Mouse (Mus musculus): ENCODE measurements at regions not wholly inside any gene's neighbourhood (a gene's known extent, or its start where the extent isn't known, plus 50 kb on each side); places are given as distances from the start of the nearest gene placed in this dataset.
"Not testable (repeated sequence)": the region's sequence is repeated elsewhere in the genome, so short reads cannot be mapped to it uniquely, and the experiment has no call there.

DNA sequence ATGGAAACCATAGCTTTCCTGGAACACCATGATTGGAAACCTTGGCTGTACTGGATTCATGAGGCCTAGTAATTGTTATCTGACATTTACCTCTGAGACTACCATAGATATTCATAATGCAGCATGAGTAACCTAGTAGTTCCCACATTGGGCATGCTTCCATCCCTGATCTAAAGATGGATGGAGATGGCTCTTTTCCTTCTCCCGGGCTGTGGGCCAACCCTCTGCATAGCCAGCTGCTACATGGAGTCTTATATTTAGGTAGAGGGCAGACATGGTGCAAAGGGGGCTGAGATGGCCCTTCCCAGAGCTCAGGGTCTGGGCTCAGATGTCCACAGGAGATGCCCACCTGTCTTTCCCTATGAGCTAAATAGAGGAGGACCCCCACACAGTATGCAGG is 237.2 kb downstream of the Glrx3 start:
- no peak for TF ChIP-seq POLR2A (IDR thresholded peaks at IDR 0.05; ENCODE audit: low read depth, low read length)
- 91% methylated on average over 1 of the region's 1 CpGs for WGBS

GRCm38 (mm10) chr7:137675381-137675780 is 238.0 kb downstream of the Glrx3 start:
- TF ChIP-seq POLR2A (IDR thresholded peaks at IDR 0.05; ENCODE audit: low read depth, low read length): no peak
- no peak for TF ChIP-seq CTCF (IDR thresholded peaks at IDR 0.05; ENCODE audit: extremely low read depth, insufficient read depth, insufficient read length, insufficient replicate concordance)

More for the DNA sequence above, 237.2 kb downstream of the Glrx3 start:
- Histone ChIP-seq H3K4me1 (ENCODE audit: control insufficient read depth, insufficient read depth, insufficient read length) (no peaks in the 10 kb centered on the region), H3K4me3 (ENCODE audit: extremely low read depth, insufficient read depth, insufficient read length) (no peak overlapping the region), H3K27me3 (ENCODE audit: control insufficient read depth, insufficient read depth, low read length) (no peaks in the 10 kb centered on the region), H3K36me3 (ENCODE audit: control insufficient read depth, insufficient read depth, low read length) (no peaks in the 10 kb centered on the region), H3K27ac (ENCODE audit: insufficient read depth, low read length) (no peak overlapping the region)
- no peak for DNase-seq (ENCODE audit: low read depth in 1 of 2, low spot score in 2 of 2)

DNA sequence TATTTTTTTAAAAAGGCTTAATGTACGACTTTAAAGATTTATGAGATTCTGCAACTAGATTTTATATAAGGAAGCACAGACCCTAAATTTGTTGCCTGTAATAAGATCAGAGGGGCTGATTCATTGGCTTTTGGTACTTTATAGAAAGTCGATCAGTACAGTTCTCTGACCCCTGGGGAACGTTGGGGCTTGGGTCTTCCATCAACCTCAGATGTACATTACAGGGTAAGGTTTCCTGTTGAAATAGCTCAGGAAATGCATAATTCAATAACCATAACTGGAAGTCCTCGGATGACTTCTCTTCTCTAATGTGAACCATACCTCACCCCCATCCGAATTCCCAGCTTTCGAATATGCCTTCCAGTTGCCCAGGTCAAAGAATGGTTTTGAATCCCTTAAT is 247.4 kb downstream of the Glrx3 start:
- TF ChIP-seq CTCF (IDR thresholded peaks at IDR 0.05; ENCODE audit: extremely low read depth, insufficient read depth, insufficient read length, insufficient replicate concordance) (no peak), POLR2A (IDR thresholded peaks at IDR 0.05; ENCODE audit: low read depth, low read length) (no peak)
- WGBS: 75% methylated on average over 6 of the region's 6 CpGs
- H3K27me3 ChIP-seq (ENCODE audit: control insufficient read depth, insufficient read depth, low read length): no peaks in the 10 kb centered on the region; the same call in 1 of the 2 replicates
- H3K4me3 ChIP-seq (ENCODE audit: extremely low read depth, insufficient read depth, insufficient read length): no peak overlapping the region
- no peaks in the 10 kb centered on the region for H3K36me3 ChIP-seq (ENCODE audit: control insufficient read depth, insufficient read depth, low read length)
- no peaks in the 10 kb centered on the region for H3K4me1 ChIP-seq (ENCODE audit: control insufficient read depth, insufficient read depth, insufficient read length)
- no peak overlapping the region for H3K27ac ChIP-seq (ENCODE audit: insufficient read depth, low read length)
- no peak for DNase-seq (ENCODE audit: low read depth in 1 of 2, low spot score in 2 of 2)

More at GRCm38 (mm10) chr7:137675381-137675780, 238.0 kb downstream of the Glrx3 start:
- WGBS: 81% methylated on average over 5 of the region's 5 CpGs
- H3K4me1 ChIP-seq (ENCODE audit: control insufficient read depth, insufficient read depth, insufficient read length): no peaks in the 10 kb centered on the region
- no peak overlapping the region for H3K27ac ChIP-seq (ENCODE audit: insufficient read depth, low read length)
- H3K36me3 ChIP-seq (ENCODE audit: control insufficient read depth, insufficient read depth, low read length): no peaks in the 10 kb centered on the region
- no peak overlapping the region for H3K4me3 ChIP-seq (ENCODE audit: extremely low read depth, insufficient read depth, insufficient read length)
- H3K27me3 ChIP-seq (ENCODE audit: control insufficient read depth, insufficient read depth, low read length): no peaks in the 10 kb centered on the region
- DNase-seq (ENCODE audit: low read depth in 1 of 2, low spot score in 2 of 2): no peak

GRCm38 (mm10) chr7:137685320-137685719 is 247.9 kb downstream of the Glrx3 start:
- H3K4me3 ChIP-seq (ENCODE audit: extremely low read depth, insufficient read depth, insufficient read length): no peak overlapping the region
- TF ChIP-seq CTCF (IDR thresholded peaks at IDR 0.05; ENCODE audit: extremely low read depth, insufficient read depth, insufficient read length, insufficient replicate concordance): no peak
- TF ChIP-seq POLR2A (IDR thresholded peaks at IDR 0.05; ENCODE audit: low read depth, low read length): no peak
- no peak overlapping the region for H3K27ac ChIP-seq (ENCODE audit: insufficient read depth, low read length)
- no peak for DNase-seq (ENCODE audit: low read depth in 1 of 2, low spot score in 2 of 2)
- H3K4me1 ChIP-seq (ENCODE audit: control insufficient read depth, insufficient read depth, insufficient read length): no peaks in the 10 kb centered on the region
- WGBS: 48% methylated on average over 6 of the region's 6 CpGs
- no peaks in the 10 kb centered on the region for H3K36me3 ChIP-seq (ENCODE audit: control insufficient read depth, insufficient read depth, low read length)
- H3K27me3 ChIP-seq (ENCODE audit: control insufficient read depth, insufficient read depth, low read length): no peaks in the 10 kb centered on the region; the same call in 1 of the 2 replicates

- no peaks in the 10 kb centered on the region for H3K27me3 ChIP-seq (ENCODE audit: control insufficient read depth, insufficient read depth, low read length)
- H3K27ac ChIP-seq (ENCODE audit: insufficient read depth, low read length): no peak overlapping the region
- DNase-seq (ENCODE audit: low read depth in 1 of 2, low spot score in 2 of 2): no peak
- H3K4me3 ChIP-seq (ENCODE audit: extremely low read depth, insufficient read depth, insufficient read length): no peak overlapping the region
- H3K4me1 ChIP-seq (ENCODE audit: control insufficient read depth, insufficient read depth, insufficient read length): no peaks in the 10 kb centered on the region
- 81% methylated on average over 5 of the region's 5 CpGs for WGBS
- H3K36me3 ChIP-seq (ENCODE audit: control insufficient read depth, insufficient read depth, low read length): no peaks in the 10 kb centered on the region
- no peak for TF ChIP-seq POLR2A (IDR thresholded peaks at IDR 0.05; ENCODE audit: low read depth, low read length)
- TF ChIP-seq CTCF (IDR thresholded peaks at IDR 0.05; ENCODE audit: extremely low read depth, insufficient read depth, insufficient read length, insufficient replicate concordance): no peak
Observed at GRCm38 (mm10) chr7:137696831-137697230, 259.4 kb downstream of the Glrx3 start.

DNA sequence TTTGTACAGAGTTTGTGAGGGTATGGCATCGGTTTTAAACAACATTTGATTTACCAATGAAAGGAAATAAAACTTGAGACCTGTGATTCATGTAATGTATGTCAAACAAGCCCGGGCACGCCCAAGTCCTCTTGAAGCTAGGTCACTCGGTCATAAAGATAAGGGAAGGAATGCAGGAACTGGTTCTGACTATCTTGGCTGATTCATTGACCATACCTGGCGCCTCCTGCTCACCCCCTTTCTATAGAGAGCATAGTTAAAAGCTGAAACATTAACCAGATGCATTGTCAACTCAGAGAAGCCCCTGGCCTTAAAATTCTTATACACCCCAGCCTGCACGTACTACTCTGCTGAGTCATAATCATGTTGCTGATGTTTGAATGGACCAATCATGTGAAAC is 261.1 kb downstream of the Glrx3 start:
- not testable (repeated sequence) for H3K4me3 ChIP-seq (ENCODE audit: extremely low read depth, insufficient read depth, insufficient read length); H3K4me1 ChIP-seq (ENCODE audit: control insufficient read depth, insufficient read depth, insufficient read length); H3K27me3 ChIP-seq (ENCODE audit: control insufficient read depth, insufficient read depth, low read length); DNase-seq (ENCODE audit: low read depth in 1 of 2, low spot score in 2 of 2); H3K36me3 ChIP-seq (ENCODE audit: control insufficient read depth, insufficient read depth, low read length); H3K27ac ChIP-seq (ENCODE audit: insufficient read depth, low read length)
- 85% methylated on average over 6 of the region's 6 CpGs for WGBS

- TF ChIP-seq POLR2A (IDR thresholded peaks at IDR 0.05; ENCODE audit: low read depth, low read length) (no peak), CTCF (IDR thresholded peaks at IDR 0.05; ENCODE audit: extremely low read depth, insufficient read depth, insufficient read length, insufficient replicate concordance) (no peak)
- Histone ChIP-seq H3K36me3 (ENCODE audit: control insufficient read depth, insufficient read depth, low read length) (no peaks in the 10 kb centered on the region), H3K4me3 (ENCODE audit: extremely low read depth, insufficient read depth, insufficient read length) (no peak overlapping the region), H3K27ac (ENCODE audit: insufficient read depth, low read length) (no peak overlapping the region), H3K27me3 (ENCODE audit: control insufficient read depth, insufficient read depth, low read length) (no peaks in the 10 kb centered on the region), H3K4me1 (ENCODE audit: control insufficient read depth, insufficient read depth, insufficient read length) (no peaks in the 10 kb centered on the region)
- no peak for DNase-seq (ENCODE audit: low read depth in 1 of 2, low spot score in 2 of 2)
- WGBS: 78% methylated on average over 9 of the region's 9 CpGs
Observed at GRCm38 (mm10) chr7:137712862-137713261, 275.4 kb downstream of the Glrx3 start.
